Mouse (Mus musculus) heart, adult 2 months (tissue): ENCODE measurements around the gene Pou6f2. TPM values are rescaled to one million over a fixed set of nuclear protein-coding genes. Genes with fewer than 3 reads are reported as not detected.

ENCODE experiments used
- DNase-seq, 2 experiments: peaks; one replicate each; pipeline ENCODE4 v3.0.0; 2021
- H3K27ac ChIP-seq: fragments of 200-600 bp; 2 replicates; pipeline ENCODE4 v1.8.1; 2022
- H3K27me3 ChIP-seq: fragments of 200-500 bp; 2 replicates; pipeline ENCODE4 v1.6.1; 2012; ENCODE audit warnings: mild to moderate bottlenecking, low read length, inconsistent platforms, mixed read lengths; ENCODE audit not compliant: control insufficient read depth, insufficient read depth
- H3K36me3 ChIP-seq: fragments of 200-500 bp; 2 replicates; pipeline ENCODE4 v1.6.1; 2012; ENCODE audit warnings: low read length, inconsistent platforms; ENCODE audit not compliant: control insufficient read depth, insufficient read depth
- H3K4me1 ChIP-seq: fragments of 200-500 bp; 2 replicates; pipeline ENCODE4 v1.6.1; 2011; ENCODE audit warnings: low read length; ENCODE audit not compliant: control insufficient read depth, insufficient read depth
- H3K4me3 ChIP-seq: fragments of 200-600 bp; 2 replicates; pipeline ENCODE4 v1.8.1; 2022
- H3K79me2 ChIP-seq: fragments of 200-500 bp; replicated peaks from 2 replicates; pipeline ENCODE4 v1.6.1; 2012; ENCODE audit warnings: mild to moderate bottlenecking, inconsistent platforms, low read length, moderate library complexity, mixed read lengths; ENCODE audit not compliant: control insufficient read depth, insufficient read depth
- H3K9ac ChIP-seq: fragments of 200-500 bp; 2 replicates; pipeline ENCODE4 v1.6.1; 2012; ENCODE audit warnings: low read depth, mild to moderate bottlenecking, control low read depth, inconsistent platforms, low read length, mixed read lengths
- CTCF ChIP-seq: fragments of 200-600 bp; IDR thresholded peaks from 2 replicates; pipeline ENCODE4 v1.8.1; 2022; ENCODE audit warnings: antibody characterized with exemption, mild to moderate bottlenecking, moderate library complexity
- EP300 ChIP-seq: fragments of 200-500 bp; IDR thresholded peaks from 2 replicates; pipeline ENCODE4 v1.6.1; 2011; ENCODE audit warnings: low read depth, low read length, control low read depth; ENCODE audit not compliant: insufficient read depth
- POLR2A ChIP-seq: fragments of 200-500 bp; IDR thresholded peaks from 2 replicates; pipeline ENCODE4 v1.6.1; 2011; ENCODE audit warnings: mild to moderate bottlenecking, low read depth, low read length, control low read depth; ENCODE audit not compliant: insufficient read depth
- WGBS: fragments of 180-500 bp; shearing (Covaris S2); methylation state at CpG from one replicate; pipeline ENCODE4 v1.1.7; 2018; 5-methylcytosine and 5-hydroxymethylcytosine counted together
- intact Hi-C: fragments of 180-260 bp; cut with DNase I; formaldehyde crosslinking; loops from one replicate; pipeline ENCODE4 v1.15.1; 2025
- polyA plus RNA-seq: library from polyadenylated mRNA; depleted of rRNA; stranded (reverse); fragments of >200 nt; gene quantifications from 2 replicates; pipeline ENCODE4 v1.2.3, GENCODE M21; 2012
- total RNA-seq, 2 experiments: library from RNA; stranded (reverse); gene quantifications; 2 replicates each; pipeline ENCODE4 v1.2.3; 2021

The Pou6f2 gene
- total and polyA plus RNA-seq, 3 experiments: 0.08 to 0.18 TPM; not detected in 1

- no peak for DNase-seq
- Histone ChIP-seq H3K27ac (no peak overlapping the region), H3K4me3 (no peak overlapping the region), H3K79me2 (no peaks in the 10 kb centered on the region), H3K27me3 (no peaks in the 10 kb centered on the region), H3K36me3 (no peaks in the 10 kb centered on the region), H3K4me1 (no peaks in the 10 kb centered on the region), H3K9ac (no peak overlapping the region)
- WGBS: 73% methylated on average over 5 of the region's 5 CpGs
- intact Hi-C loops: no loop called here
- TF ChIP-seq EP300 (no peak), POLR2A (no peak), CTCF (no peak)
Observed at GRCm38 (mm10) chr13:18282361-18282982, 115.0 kb downstream of the Pou6f2 start.

GRCm38 (mm10) chr13:18281084-18281483, 116.4 kb downstream of the Pou6f2 start:
- TF ChIP-seq CTCF (no peak), POLR2A (no peak), EP300 (no peak)
- intact Hi-C loops: no loop called here
- no peaks in the 10 kb centered on the region for H3K4me1 ChIP-seq
- 55% methylated on average over 3 of the region's 3 CpGs for WGBS
- no peak overlapping the region for H3K9ac ChIP-seq
- H3K36me3 ChIP-seq: no peaks in the 10 kb centered on the region
- H3K27ac ChIP-seq: no peak overlapping the region
- DNase-seq: no peak
- no peak overlapping the region for H3K4me3 ChIP-seq
- no peaks in the 10 kb centered on the region for H3K79me2 ChIP-seq
- no peaks in the 10 kb centered on the region for H3K27me3 ChIP-seq

- no peak for DNase-seq
- WGBS: 88% methylated on average over 3 of the region's 3 CpGs
- Histone ChIP-seq H3K36me3 (no peaks in the 10 kb centered on the region), H3K27me3 (no peaks in the 10 kb centered on the region), H3K4me3 (no peak overlapping the region), H3K79me2 (no peaks in the 10 kb centered on the region), H3K4me1 (no peaks in the 10 kb centered on the region), H3K27ac (no peak overlapping the region), H3K9ac (no peak overlapping the region)
- no peak for TF ChIP-seq CTCF
- TF ChIP-seq POLR2A: no peak
- TF ChIP-seq EP300: no peak
- intact Hi-C loops: no loop called here
Observed at GRCm38 (mm10) chr13:18253131-18253530, 144.4 kb downstream of the Pou6f2 start.

GRCm38 (mm10) chr13:18218566-18219234, 178.8 kb downstream of the Pou6f2 start:
- H3K9ac ChIP-seq: no peak overlapping the region
- H3K79me2 ChIP-seq: no peaks in the 10 kb centered on the region
- H3K27ac ChIP-seq: no peak overlapping the region
- DNase-seq: peak in 1 of 2 experiments; percentile 18
- TF ChIP-seq EP300 (no peak), CTCF (peak; percentile 21; the same call in 1 of the 2 replicates), POLR2A (no peak)
- WGBS: 11% methylated on average over 22 of the region's 22 CpGs
- H3K4me3 ChIP-seq: no peak overlapping the region
- no peaks in the 10 kb centered on the region for H3K27me3 ChIP-seq
- intact Hi-C loops: no loop called here
- no peaks in the 10 kb centered on the region for H3K36me3 ChIP-seq
- H3K4me1 ChIP-seq: no peaks in the 10 kb centered on the region

GRCm38 (mm10) chr13:18211242-18211641, 186.2 kb downstream of the Pou6f2 start:
- 91% methylated on average over 14 of the region's 14 CpGs for WGBS
- H3K27me3 ChIP-seq: no peaks in the 10 kb centered on the region
- H3K4me3 ChIP-seq: no peak overlapping the region
- H3K4me1 ChIP-seq: no peaks in the 10 kb centered on the region
- no peak overlapping the region for H3K9ac ChIP-seq
- H3K36me3 ChIP-seq: no peaks in the 10 kb centered on the region
- intact Hi-C loops: no loop called here
- TF ChIP-seq CTCF (no peak), POLR2A (no peak), EP300 (no peak)
- no peak overlapping the region for H3K27ac ChIP-seq
- H3K79me2 ChIP-seq: no peaks in the 10 kb centered on the region
- no peak for DNase-seq

GRCm38 (mm10) chr13:18204476-18205250, 192.8 kb downstream of the Pou6f2 start:
- H3K27me3 ChIP-seq: no peaks in the 10 kb centered on the region
- no peaks in the 10 kb centered on the region for H3K4me1 ChIP-seq
- no peaks in the 10 kb centered on the region for H3K36me3 ChIP-seq
- H3K79me2 ChIP-seq: no peaks in the 10 kb centered on the region
- H3K27ac ChIP-seq: no peak overlapping the region
- no peak overlapping the region for H3K9ac ChIP-seq
- DNase-seq: no peak
- no peak overlapping the region for H3K4me3 ChIP-seq
- intact Hi-C loops: no loop called here
- no peak for TF ChIP-seq EP300
- TF ChIP-seq CTCF: no peak
- no peak for TF ChIP-seq POLR2A
- WGBS: 71% methylated on average over 8 of the region's 8 CpGs
